Mouse (Mus musculus) adrenal gland, postnatal 4 days (tissue): ENCODE data around the gene 4930556J24Rik. TPM values are rescaled to one million over a fixed set of nuclear protein-coding genes. Genes with fewer than 3 reads are reported as not detected.
"Not testable (repeated sequence)": the region's sequence is repeated elsewhere in the genome, so short reads cannot be mapped to it uniquely, and the experiment has no call there.

Experiments used
- DNase-seq, 2 experiments: peaks; one replicate each; pipeline ENCODE4 v3.0.0; 2021 to 2022; ENCODE audit warnings: low spot score in 2 of 2, mixed read lengths in 2 of 2
- total RNA-seq, 2 experiments: library from RNA; stranded (reverse); gene quantifications; 2 replicates each; pipeline ENCODE4 v1.2.3; 2021

4930556J24Rik gene
- total RNA-seq, 2 experiments from 2014 or later, result 0.25 TPM; not detected in 1

DNA sequence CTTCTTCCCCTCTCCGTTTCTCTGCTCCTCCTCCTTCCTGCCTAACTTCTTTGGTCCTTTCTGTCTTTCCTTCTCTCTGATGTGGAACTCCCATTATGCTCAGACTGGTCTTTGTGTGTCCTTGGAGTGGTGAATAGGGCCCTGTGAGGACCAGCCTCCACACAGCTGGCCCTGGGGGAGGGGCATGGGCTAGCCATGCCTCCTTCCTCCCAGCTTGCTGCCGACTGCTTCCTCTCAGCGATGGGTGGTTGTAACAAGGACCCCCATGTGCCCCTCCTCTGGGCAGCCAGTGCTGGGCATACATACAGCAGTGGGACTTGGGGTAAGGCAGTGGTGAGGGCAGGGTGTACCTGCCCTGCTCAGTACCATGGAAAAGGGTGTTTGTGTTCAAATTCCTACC, 2.3 kb downstream of the 4930556J24Rik start:
- no peak for DNase-seq

DNA sequence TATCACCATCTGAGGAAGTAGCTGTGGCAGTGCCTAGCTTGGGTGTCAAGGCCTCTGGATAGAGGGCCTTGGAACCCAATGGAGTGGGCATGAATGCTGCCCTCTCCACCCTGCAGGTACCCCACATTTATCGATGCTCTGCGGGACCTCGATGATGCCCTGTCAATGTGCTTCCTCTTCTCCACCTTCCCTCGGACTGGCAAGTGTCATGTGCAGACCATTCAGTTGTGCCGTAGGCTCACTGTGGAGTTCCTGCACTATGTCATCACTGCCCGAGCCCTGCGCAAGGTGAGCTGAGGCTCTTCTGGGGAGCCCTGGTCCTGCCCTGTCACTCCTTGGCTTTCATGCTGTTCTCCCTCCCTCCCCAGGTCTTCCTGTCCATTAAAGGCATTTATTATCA, 3.5 kb downstream of the 4930556J24Rik start:
- no peak for DNase-seq

DNA sequence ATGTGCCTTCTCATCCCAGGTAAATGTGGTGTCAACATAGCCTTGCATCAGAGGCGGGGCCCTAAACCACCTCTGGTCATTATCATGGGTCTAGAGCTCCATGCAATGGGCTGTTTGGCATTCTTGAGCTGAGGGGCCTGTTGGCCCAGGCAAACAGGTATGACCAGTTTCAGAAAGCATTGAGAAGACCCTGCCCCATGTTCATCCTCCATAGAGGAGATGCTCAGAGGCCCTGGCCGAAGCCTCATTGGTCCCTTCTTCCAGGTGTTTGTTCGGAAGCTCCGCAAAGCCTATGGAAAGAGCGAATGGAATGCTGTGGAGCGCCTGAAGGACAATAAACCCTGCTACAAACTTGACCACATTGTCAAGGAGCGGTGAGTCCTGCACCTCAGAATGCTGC, 6.2 kb downstream of the 4930556J24Rik start:
- DNase-seq, result no peak

DNA sequence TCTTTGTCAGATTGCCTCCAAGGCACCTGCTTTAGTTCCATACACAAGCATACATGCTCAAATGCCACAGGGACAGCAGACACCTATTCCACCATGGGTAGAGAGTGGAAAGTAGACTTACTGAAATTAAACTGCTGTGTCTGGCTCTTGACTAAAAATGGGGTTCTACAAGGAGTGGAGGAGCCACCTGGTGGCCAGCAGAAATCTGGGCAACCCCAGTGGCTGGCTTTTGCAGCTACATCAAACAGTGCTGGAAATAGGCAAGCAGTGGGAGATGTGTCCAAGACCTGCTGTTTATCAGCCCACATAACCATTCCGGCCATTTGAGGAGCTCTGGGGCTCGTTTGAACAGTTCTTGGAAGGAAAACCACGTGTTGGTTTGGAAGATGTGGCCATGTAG, 6.7 kb downstream of the 4930556J24Rik start:
- DNase-seq, result no peak

- DNase-seq, result no peak
Measured at GRCm38 (mm10) chr11:3964416-3965172, 12.0 kb downstream of the 4930556J24Rik start.

- DNase-seq, result peak; percentile 34 to 59
Measured at GRCm38 (mm10) chr11:3963610-3964415, 12.8 kb downstream of the 4930556J24Rik start, which contains the start of gene Pes1. Gene Pes1 (plus strand): TSS chr11:3963975.

DNA sequence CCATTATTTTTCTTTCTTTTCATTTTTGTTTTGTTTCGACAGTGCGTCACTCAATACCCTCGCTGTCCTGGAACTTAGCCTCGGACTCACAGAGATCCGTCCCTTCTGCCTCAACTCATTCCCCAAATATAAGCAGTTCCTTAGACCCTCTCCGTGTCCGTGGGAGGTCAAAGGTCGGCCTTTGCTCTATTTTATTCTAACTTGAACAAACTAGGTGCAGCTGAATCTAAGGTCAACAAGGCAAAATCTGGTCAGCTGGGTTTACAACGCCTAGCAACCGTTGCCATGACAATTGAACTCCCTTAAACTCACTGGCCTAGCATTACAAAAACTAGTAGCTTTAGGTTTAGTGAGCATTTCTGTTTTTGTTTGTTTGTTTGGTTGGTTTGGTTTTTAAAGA, 13.4 kb downstream of the 4930556J24Rik start:
- DNase-seq, result no peak

DNA sequence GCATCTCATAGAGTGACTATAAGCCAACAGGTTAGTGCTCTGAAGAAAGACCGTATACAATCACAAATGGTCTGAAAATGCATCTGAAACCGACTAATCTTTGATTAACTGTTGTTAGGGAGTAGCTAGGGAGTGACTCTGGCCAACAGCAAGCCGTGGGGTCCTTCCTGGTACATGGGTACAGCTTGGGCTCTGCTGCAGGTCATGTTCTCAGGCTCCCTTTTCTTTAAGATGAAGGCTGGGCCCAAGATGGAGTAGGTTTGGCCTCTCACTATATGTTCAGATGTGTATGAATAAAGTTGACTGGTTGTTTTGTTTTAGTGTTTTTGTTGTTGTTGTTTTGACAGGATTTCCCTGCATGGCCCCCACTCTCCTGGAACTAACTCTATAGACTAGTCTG, 14.8 kb downstream of the 4930556J24Rik start:
- no peak for DNase-seq

GRCm38 (mm10) chr11:3960901-3961300, 15.7 kb downstream of the 4930556J24Rik start:
- DNase-seq, result no peak

GRCm38 (mm10) chr11:3955371-3955770, 21.2 kb downstream of the 4930556J24Rik start:
- not testable (repeated sequence) for DNase-seq

- DNase-seq, result not testable (repeated sequence)
Measured at GRCm38 (mm10) chr11:3954876-3955275, 21.7 kb downstream of the 4930556J24Rik start.

DNA sequence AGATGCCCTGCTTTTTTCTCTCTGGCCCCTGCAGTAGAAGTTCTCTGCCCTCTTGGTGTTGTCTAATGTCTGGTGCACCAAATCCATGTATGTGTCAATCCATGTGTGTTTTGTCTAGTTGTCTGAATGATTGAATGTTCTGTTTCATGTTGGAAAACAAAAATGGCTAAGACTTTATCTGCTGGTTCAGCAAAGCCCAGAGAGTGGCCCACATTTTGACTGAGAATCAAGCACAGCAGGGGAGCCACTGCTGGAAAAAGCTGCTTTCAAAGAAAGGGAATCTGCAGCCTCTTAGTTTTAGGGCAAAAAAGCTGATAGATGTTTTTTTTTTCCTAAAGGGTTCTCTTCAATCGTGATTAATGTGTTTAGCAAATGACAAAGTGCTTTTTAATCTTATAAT, 30.2 kb downstream of the 4930556J24Rik start:
- no peak for DNase-seq

DNA sequence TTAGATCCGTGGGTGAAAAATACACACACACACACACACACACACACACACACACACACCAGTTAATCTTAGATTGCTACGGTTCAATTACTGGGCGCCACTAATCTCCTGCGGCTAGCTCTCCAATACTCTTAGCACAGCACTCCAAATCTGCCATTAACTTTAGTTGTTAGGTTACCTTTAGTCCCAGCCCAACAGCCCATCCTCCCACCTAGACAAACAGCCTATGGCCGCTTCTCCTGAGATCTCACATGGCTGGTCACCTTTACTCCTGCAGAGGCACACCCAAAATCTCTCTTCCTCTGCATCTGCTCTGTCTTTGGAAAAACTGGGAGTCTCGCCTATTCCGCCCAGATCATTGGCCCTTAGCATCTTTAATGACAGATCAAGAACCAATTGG, 35.2 kb downstream of the 4930556J24Rik start:
- no peak for DNase-seq

GRCm38 (mm10) chr11:3937321-3937874, 39.2 kb downstream of the 4930556J24Rik start:
- DNase-seq, result no peak

DNA sequence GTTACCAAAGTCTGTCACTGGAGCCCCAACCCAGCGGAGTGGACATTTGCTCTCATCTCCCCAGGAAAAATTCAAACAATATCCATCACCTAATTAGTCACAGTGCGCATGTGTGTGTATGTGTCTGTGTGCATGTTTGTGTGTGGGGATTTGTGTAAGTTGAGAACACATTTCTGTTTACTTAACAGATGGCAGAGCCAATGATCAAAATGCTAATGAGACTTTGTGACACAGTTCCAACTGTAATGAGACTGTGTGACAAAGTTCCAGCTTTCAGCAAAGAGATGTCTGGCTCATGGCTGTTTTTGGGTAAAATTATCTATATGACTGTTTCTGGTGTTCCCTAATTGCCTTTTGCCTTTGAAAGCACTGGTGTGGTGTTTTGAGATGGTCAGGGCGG, 40.3 kb downstream of the 4930556J24Rik start:
- DNase-seq, result no peak

GRCm38 (mm10) chr11:3935135-3935534, 41.4 kb downstream of the 4930556J24Rik start:
- DNase-seq, result no peak

DNA sequence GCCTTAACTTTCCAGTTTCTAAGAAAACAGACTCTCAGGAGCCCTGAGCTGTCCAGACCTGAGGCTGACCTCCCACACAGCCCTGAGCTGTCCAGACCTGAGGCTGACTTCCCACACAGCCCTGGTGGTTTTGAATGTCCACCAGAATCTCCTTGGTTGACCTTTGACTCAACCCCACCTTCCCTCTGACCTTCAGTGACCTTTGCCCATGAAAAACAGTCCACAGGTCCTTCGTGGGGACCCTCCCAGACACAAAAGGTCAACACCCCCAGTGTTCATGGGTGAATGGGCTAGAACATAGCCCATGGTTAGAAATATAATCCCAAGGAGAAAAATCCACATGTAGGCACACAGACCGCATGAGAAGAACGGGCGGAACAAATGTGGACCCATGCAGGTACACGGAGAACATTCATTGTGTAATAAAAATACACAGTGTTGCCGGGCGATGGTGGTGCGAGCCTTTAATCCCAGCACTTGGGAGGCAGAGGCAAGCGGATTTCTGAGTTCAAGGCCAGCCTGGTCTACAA, 42.8 kb downstream of the 4930556J24Rik start:
- DNase-seq, result no peak

GRCm38 (mm10) chr11:3931511-3932211, 44.9 kb downstream of the 4930556J24Rik start, which contains the start of gene Tcn2:
Gene Tcn2 (minus strand): TSS chr11:3932159.
- peak; percentile 53 to 75 for DNase-seq

DNA sequence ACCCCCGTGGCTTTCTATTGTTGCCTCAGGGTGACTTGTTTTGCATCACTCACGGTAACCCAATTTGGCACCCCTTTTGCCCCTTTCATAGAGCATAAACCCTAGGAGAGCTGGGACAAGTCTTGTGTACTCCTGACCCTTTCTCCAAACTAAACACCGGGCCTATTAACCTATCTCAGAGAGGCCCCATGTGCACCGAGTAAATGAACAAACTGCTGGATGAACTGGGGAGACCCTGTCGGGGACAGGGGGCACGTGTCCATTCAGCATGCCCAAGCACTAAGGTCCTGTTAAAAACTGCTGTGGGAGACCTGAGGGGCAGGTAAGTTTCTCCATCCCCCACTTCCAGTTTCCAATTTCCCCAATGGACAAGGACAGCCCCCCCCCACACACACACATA, 45.6 kb downstream of the 4930556J24Rik start:
- DNase-seq, result no peak

DNA sequence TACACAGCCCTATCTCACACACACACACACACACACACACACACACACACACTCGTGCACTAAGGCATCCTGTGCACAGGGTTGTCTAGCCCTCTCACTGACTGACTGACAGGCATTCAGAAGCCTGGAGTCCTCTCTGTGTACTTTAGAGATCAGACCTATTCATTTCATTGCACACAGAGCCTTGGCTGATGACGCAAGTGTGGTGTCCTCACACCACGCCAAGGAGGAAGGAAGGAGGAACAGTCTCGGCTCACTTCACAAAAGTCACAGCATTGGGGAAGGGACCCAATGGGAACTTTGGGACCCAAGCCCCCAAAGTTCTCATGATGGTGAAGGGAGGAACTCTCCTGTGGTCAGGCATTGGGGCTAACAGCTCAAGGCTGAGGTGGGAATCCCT, 46.6 kb downstream of the 4930556J24Rik start:
- no peak for DNase-seq

- DNase-seq, result no peak
Measured at GRCm38 (mm10) chr11:3925916-3926315, 50.7 kb downstream of the 4930556J24Rik start.
